Mouse (Mus musculus): ENCODE measurements around the gene Sall1. TPM values are rescaled to one million over a fixed set of nuclear protein-coding genes. Genes with fewer than 3 reads are reported as not detected.

Sall1 gene
- polyA plus RNA-seq, 1 experiment from 2014 or later = 7.7 TPM

DNA sequence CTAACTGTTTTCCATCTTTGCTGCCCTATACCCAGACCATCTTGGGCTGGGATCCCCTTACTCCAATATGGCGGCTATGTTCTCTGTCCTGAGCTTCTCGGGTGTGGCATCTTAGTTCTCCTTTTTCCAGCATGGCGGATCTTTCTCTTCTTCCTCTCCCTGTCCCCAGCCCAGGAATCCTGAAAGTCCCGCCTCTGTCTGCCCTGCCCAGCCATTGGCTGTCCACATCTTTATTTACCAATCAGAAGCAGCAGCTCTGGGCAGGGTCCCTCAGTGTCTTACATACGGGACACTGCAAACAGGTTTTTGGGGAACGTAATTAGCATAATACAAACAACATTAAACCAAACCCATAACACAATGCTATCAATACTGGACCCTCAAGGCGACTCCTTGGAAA lies 8.9 kb upstream of the Sall1 start:
- H3K36me3 ChIP-seq (ENCODE audit: control insufficient read depth, insufficient read depth, low read length) = no peaks in the 10 kb centered on the region
- 84% methylated on average over 7 of the region's 7 CpGs for WGBS (ENCODE audit: insufficient replicate concordance)

DNA sequence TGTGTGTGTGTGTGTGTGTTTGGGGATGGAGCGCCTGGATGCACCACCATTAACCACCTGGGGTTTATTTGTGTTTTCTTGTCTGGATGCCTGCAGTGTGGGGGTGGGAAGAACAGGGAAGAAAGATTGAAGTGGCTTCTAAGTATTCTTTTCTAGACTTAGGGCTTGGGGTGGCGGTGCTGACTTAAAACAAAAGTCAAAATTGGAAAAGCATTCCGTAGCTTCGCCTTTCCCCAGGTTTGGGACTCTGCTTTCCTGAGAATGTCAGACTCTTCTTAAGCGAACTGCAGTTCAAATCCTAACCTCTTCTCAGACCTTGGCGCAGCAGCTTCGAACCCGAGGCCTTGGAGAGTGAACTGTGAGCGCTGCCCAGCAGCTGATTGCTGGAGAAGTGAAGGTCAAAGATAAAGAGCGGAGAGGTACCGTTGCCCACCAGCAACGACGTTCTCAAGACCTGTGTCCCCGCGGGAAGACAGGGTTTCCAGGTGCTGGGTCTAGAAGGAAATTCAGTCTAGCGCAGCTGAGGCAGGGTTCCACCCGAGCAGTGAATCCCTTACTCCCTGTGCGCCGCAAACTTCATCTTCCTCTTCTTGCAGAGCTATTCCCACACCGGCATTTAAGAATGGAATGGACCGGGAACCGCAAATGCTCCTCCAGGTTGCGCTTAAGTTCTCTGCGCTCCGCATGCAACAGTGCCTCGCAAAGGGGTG lies 2.8 kb upstream of the Sall1 start:
- H3K9me3 ChIP-seq (replicated peaks; ENCODE audit: control insufficient read depth, low read length) = no peaks in the 10 kb centered on the region
- peaks cover 37% of the 10 kb centered on the region for H3K27me3 ChIP-seq (ENCODE audit: control insufficient read depth, insufficient read depth, low read length)
- H3K4me2 ChIP-seq = peak overlapping the region; percentile 89
- no peak overlapping the region for H3K27ac ChIP-seq (ENCODE audit: low read depth, low read length)
- H3K36me3 ChIP-seq (ENCODE audit: control insufficient read depth, insufficient read depth, low read length) = no peaks in the 10 kb centered on the region
- no peak for ATAC-seq (replicated peaks; ENCODE audit: insufficient number of reproducible peaks, low FRiP score, low TSS enrichment)
- peaks cover 12% of the 10 kb centered on the region for H3K4me1 ChIP-seq (ENCODE audit: control insufficient read depth, insufficient read depth, low read length)
- H3K9ac ChIP-seq (ENCODE audit: low read depth, low read length) = no peak overlapping the region
- 4% methylated on average over 26 of the region's 26 CpGs for WGBS (ENCODE audit: insufficient replicate concordance)
- H3K4me3 ChIP-seq (ENCODE audit: low read depth, low read length) = peak overlapping the region; percentile 84

More for the DNA sequence above, 8.9 kb upstream of the Sall1 start:
- Histone ChIP-seq H3K9me3 (replicated peaks; ENCODE audit: control insufficient read depth, low read length) (no peaks in the 10 kb centered on the region), H3K4me3 (ENCODE audit: low read depth, low read length) (no peak overlapping the region), H3K27ac (ENCODE audit: low read depth, low read length) (no peak overlapping the region), H3K27me3 (ENCODE audit: control insufficient read depth, insufficient read depth, low read length) (peaks cover 21% of the 10 kb centered on the region), H3K9ac (ENCODE audit: low read depth, low read length) (no peak overlapping the region), H3K4me1 (ENCODE audit: control insufficient read depth, insufficient read depth, low read length) (no peaks in the 10 kb centered on the region), H3K4me2 (no peak overlapping the region)
- no peak for ATAC-seq (replicated peaks; ENCODE audit: insufficient number of reproducible peaks, low FRiP score, low TSS enrichment)

DNA sequence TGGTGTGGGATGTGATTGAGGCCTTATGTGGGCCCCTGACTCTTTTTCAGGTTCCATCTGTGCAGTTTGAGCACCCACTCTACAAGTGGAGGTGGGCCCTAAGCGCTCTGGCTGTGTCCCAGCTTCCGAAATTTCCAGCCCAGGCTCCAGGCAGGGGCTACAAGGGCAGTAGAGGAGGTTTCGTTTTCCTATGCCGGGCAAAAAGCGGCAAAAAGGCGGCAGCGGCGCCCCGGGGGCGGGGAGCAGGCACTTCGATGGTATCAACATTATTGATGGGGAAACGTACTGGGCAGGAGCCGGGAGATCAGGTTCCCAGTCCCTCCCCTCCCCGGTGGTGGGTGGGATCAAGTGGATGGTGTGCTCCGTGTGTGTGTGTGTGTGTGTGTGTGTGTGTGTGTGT lies 2.3 kb upstream of the Sall1 start:
- no peak overlapping the region for H3K27ac ChIP-seq (ENCODE audit: low read depth, low read length)
- ATAC-seq (replicated peaks; ENCODE audit: insufficient number of reproducible peaks, low FRiP score, low TSS enrichment) = no peak

DNA sequence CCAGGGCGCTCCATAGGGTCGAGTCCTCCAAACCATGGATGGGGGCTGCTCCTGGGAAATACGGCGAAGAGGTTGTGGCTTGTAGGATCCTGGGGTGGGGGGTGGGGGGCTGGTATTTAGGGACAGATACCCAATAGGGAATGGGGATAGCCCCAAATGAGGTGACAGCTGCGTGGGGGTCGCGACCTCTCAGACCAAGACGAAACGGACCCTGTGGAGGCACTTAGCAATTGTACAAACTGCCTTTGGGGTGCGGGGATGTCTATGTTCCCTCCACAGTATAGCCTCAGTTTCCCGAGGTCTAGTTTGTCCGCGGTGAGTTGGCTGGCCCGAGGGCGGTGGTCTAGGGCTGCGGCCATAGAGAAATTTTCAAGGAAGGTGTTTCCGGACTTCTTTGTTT lies 1.8 kb upstream of the Sall1 start:
- no peak for ATAC-seq (replicated peaks; ENCODE audit: insufficient number of reproducible peaks, low FRiP score, low TSS enrichment)
- Histone ChIP-seq H3K27me3 (ENCODE audit: control insufficient read depth, insufficient read depth, low read length) (peaks cover 34% of the 10 kb centered on the region), H3K36me3 (ENCODE audit: control insufficient read depth, insufficient read depth, low read length) (no peaks in the 10 kb centered on the region), H3K4me3 (ENCODE audit: low read depth, low read length) (peak overlapping the region; percentile 84), H3K4me2 (peak overlapping the region; percentile 89), H3K4me1 (ENCODE audit: control insufficient read depth, insufficient read depth, low read length) (peaks cover 12% of the 10 kb centered on the region), H3K27ac (ENCODE audit: low read depth, low read length) (no peak overlapping the region), H3K9ac (ENCODE audit: low read depth, low read length) (peak overlapping the region; percentile 23; the same call in 1 of the 2 replicates), H3K9me3 (replicated peaks; ENCODE audit: control insufficient read depth, low read length) (no peaks in the 10 kb centered on the region)
- 2% methylated on average over 17 of the region's 17 CpGs for WGBS (ENCODE audit: insufficient replicate concordance)

More for the DNA sequence above, 2.3 kb upstream of the Sall1 start:
- Histone ChIP-seq H3K9me3 (replicated peaks; ENCODE audit: control insufficient read depth, low read length) (no peaks in the 10 kb centered on the region), H3K27me3 (ENCODE audit: control insufficient read depth, insufficient read depth, low read length) (peaks cover 35% of the 10 kb centered on the region), H3K4me2 (peak overlapping the region; percentile 89), H3K4me3 (ENCODE audit: low read depth, low read length) (peak overlapping the region; percentile 84), H3K36me3 (ENCODE audit: control insufficient read depth, insufficient read depth, low read length) (no peaks in the 10 kb centered on the region), H3K4me1 (ENCODE audit: control insufficient read depth, insufficient read depth, low read length) (peaks cover 12% of the 10 kb centered on the region), H3K9ac (ENCODE audit: low read depth, low read length) (peak overlapping the region; percentile 23; the same call in 1 of the 2 replicates)
- under 1% methylated on average over 14 of the region's 15 CpGs for WGBS (ENCODE audit: insufficient replicate concordance)

DNA sequence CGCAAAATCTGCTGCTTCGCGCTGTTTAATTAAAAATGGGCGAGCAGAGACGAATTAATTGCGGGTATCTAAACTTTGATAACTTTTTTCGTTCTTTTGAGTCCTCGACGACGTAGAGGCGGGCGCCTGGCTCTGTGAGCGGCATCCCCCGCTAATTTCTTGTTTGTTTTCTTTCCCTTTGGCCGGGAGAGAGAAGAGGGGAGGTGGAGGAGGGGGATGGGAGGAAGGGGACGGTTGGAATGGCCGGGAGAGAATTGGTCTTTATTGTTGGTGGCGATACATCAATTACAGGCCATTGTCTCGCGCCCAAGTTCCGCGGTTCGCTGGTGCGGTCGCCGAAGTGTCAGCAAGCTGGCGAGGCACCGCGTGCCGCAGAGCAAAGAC lies 1.2 kb upstream of the Sall1 start:
- Histone ChIP-seq H3K4me3 (ENCODE audit: low read depth, low read length) (peak overlapping the region; percentile 84), H3K27me3 (ENCODE audit: control insufficient read depth, insufficient read depth, low read length) (peaks cover 34% of the 10 kb centered on the region), H3K4me2 (peak overlapping the region; percentile 89), H3K9me3 (replicated peaks; ENCODE audit: control insufficient read depth, low read length) (no peaks in the 10 kb centered on the region), H3K36me3 (ENCODE audit: control insufficient read depth, insufficient read depth, low read length) (no peaks in the 10 kb centered on the region), H3K27ac (ENCODE audit: low read depth, low read length) (no peak overlapping the region), H3K9ac (ENCODE audit: low read depth, low read length) (peak overlapping the region; percentile 34; the same call in 1 of the 2 replicates), H3K4me1 (ENCODE audit: control insufficient read depth, insufficient read depth, low read length) (peaks cover 12% of the 10 kb centered on the region)
- WGBS (ENCODE audit: insufficient replicate concordance) = under 1% methylated on average over 30 of the region's 30 CpGs
- no peak for ATAC-seq (replicated peaks; ENCODE audit: insufficient number of reproducible peaks, low FRiP score, low TSS enrichment)

DNA sequence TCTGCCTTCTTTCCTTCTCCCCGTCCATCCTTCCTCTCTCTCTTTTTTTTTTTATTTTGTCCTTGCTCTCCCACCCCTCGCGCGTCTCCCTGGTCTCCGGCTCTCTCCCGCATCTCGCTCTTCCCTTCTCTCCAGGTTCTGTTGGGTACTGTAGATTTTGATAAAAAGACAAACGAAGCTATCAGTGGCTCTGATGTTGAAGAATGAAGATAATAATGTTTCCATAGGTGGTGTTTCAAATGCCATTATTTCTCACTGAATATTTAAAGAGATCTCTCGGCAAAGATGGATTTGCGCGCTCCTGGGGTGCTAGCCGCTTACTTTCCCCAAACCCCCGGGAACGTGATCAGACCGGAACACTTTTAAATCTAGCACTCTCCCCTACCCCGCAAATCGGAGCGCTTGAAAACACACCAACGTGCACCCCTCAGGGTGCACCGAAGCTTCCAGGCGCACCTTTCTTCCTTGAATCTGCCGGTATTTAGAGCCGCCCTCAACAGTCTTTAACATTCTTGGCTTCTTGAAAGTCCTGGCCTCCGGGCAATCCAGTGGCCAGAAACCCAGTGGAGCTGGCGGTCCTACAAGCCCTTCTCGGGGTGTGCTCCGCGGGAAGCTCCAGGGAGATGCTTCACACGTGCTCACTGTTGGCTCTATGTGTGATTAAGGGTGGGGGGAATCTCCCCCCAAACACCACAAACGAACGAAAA lies 702 bp upstream of the Sall1 start:
- peaks cover 31% of the 10 kb centered on the region for H3K27me3 ChIP-seq (ENCODE audit: control insufficient read depth, insufficient read depth, low read length)
- peaks cover 12% of the 10 kb centered on the region for H3K4me1 ChIP-seq (ENCODE audit: control insufficient read depth, insufficient read depth, low read length)
- no peak for ATAC-seq (replicated peaks; ENCODE audit: insufficient number of reproducible peaks, low FRiP score, low TSS enrichment)
- under 1% methylated on average over 31 of the region's 31 CpGs for WGBS (ENCODE audit: insufficient replicate concordance)
- H3K4me3 ChIP-seq (ENCODE audit: low read depth, low read length) = peak overlapping the region; percentile 84
- peak overlapping the region; percentile 89 for H3K4me2 ChIP-seq
- peak overlapping the region; percentile 60 for H3K9ac ChIP-seq (ENCODE audit: low read depth, low read length)
- no peaks in the 10 kb centered on the region for H3K9me3 ChIP-seq (replicated peaks; ENCODE audit: control insufficient read depth, low read length)
- H3K27ac ChIP-seq (ENCODE audit: low read depth, low read length) = no peak overlapping the region
- H3K36me3 ChIP-seq (ENCODE audit: control insufficient read depth, insufficient read depth, low read length) = no peaks in the 10 kb centered on the region

DNA sequence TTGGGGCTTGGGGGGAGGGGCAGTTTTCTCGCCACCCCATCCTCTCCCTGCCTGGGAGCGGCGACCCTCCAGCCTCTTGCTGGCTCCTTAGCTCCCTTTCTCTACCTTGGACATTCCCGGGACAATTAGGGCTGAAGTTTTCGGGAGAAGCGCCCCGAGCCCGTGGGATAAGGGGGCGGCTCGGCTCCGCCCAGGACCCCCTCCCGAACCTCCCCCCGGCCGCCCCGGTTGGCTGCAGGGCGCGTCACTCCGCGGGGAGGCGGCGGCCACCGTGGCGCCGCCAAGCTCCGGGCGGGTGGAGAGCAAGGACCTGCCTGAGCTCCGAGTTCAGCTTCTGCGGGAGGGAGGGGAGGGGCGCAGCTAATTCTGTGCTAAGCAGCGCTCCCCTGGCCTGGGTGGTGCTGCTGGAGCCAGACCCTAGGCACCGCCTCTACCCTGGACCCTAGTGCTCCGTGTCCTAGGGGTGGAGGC lies 556 bp downstream of the Sall1 start:
- H3K4me2 ChIP-seq = peak overlapping the region; percentile 89
- H3K27ac ChIP-seq (ENCODE audit: low read depth, low read length) = peak overlapping the region; percentile 95
- ATAC-seq (replicated peaks; ENCODE audit: insufficient number of reproducible peaks, low FRiP score, low TSS enrichment) = peak; percentile 77
- peak overlapping the region; percentile 84 for H3K4me3 ChIP-seq (ENCODE audit: low read depth, low read length)
- under 1% methylated on average over 17 of the region's 32 CpGs for WGBS (ENCODE audit: insufficient replicate concordance)
- H3K27me3 ChIP-seq (ENCODE audit: control insufficient read depth, insufficient read depth, low read length) = peaks cover 20% of the 10 kb centered on the region
- no peaks in the 10 kb centered on the region for H3K9me3 ChIP-seq (replicated peaks; ENCODE audit: control insufficient read depth, low read length)
- H3K9ac ChIP-seq (ENCODE audit: low read depth, low read length) = peak overlapping the region; percentile 96
- peaks cover 12% of the 10 kb centered on the region for H3K4me1 ChIP-seq (ENCODE audit: control insufficient read depth, insufficient read depth, low read length)
- H3K36me3 ChIP-seq (ENCODE audit: control insufficient read depth, insufficient read depth, low read length) = no peaks in the 10 kb centered on the region

DNA sequence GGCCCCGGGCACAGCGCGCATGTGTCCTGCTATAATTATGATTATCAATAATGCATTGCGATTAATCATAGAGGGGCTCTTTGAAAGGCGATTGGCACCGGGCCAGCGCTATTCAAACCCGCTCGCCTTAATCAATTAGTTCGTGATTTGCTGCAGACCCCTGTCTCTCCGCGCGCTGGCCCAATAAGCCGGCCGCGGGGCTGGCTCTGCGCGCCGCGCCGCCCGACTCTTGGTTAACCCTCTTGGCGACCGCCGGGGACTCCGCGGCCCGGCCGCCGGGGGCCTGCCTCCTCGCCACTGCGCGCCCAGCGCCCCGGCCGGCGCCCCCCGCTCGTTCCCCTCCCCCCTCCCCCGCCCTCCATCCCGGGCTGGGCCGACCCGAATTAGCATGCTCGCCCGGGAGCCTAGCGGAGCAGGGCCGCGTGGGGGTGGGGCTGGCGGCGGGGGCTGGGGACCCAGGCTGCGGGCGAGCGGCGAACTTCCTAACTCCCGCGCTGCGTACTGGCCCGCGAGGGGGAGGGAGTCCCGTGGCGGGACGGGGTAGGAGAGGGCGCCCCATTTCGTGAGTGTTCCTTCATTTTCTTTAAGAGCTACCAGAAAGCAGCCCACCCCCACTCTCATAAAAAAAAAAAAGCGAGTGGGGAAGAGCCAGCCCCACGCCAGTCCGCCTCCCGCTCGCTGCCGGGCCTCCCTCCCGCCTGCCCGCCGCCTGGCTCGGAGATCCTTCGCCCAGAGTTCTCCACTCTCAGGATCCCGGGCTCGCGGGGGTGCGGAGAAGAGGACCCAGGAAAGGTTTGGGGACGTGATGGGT lies 1.2 kb downstream of the Sall1 start:
- Histone ChIP-seq H3K27ac (ENCODE audit: low read depth, low read length) (peak overlapping the region; percentile 95), H3K9ac (ENCODE audit: low read depth, low read length) (peak overlapping the region; percentile 96), H3K4me2 (peak overlapping the region; percentile 89), H3K4me1 (ENCODE audit: control insufficient read depth, insufficient read depth, low read length) (peaks cover 13% of the 10 kb centered on the region), H3K27me3 (ENCODE audit: control insufficient read depth, insufficient read depth, low read length) (peaks cover 20% of the 10 kb centered on the region), H3K4me3 (ENCODE audit: low read depth, low read length) (peak overlapping the region; percentile 84), H3K9me3 (replicated peaks; ENCODE audit: control insufficient read depth, low read length) (no peaks in the 10 kb centered on the region), H3K36me3 (ENCODE audit: control insufficient read depth, insufficient read depth, low read length) (no peaks in the 10 kb centered on the region)
- 1% methylated on average over 64 of the region's 80 CpGs for WGBS (ENCODE audit: insufficient replicate concordance)
- peak; percentile 70 for ATAC-seq (replicated peaks; ENCODE audit: insufficient number of reproducible peaks, low FRiP score, low TSS enrichment)
